Mouse (Mus musculus): ENCODE measurements around the gene Ociad1. TPM values are rescaled to one million over a fixed set of nuclear protein-coding genes. Genes with fewer than 3 reads are reported as not detected.

Gene Ociad1
- polyA plus RNA-seq, 1 experiment from 2014 or later, result 172 TPM

GRCm38 (mm10) chr5:73353519-73353918 is 60.9 kb downstream of the Ociad1 start:
- no peak overlapping the region for H3K4me3 ChIP-seq (ENCODE audit: low read depth, low read length)
- WGBS, result 73% methylated on average over 7 of the region's 7 CpGs
- DNase-seq (ENCODE audit: low spot score) (peak; percentile 29), ATAC-seq (ENCODE audit: insufficient read depth, low FRiP score, low TSS enrichment) (no peak)
- H3K9ac ChIP-seq (ENCODE audit: low read length), result no peak overlapping the region
- H3K9me3 ChIP-seq (ENCODE audit: control insufficient read depth, low read length), result no peaks in the 10 kb centered on the region
- H3K4me2 ChIP-seq (ENCODE audit: low read depth), result no peak overlapping the region
- H3K27ac ChIP-seq (ENCODE audit: low read depth, low read length), result no peak overlapping the region
- no peaks in the 10 kb centered on the region for H3K27me3 ChIP-seq (ENCODE audit: control insufficient read depth, insufficient read depth, low read length)
- no peaks in the 10 kb centered on the region for H3K36me3 ChIP-seq (ENCODE audit: control insufficient read depth, insufficient read depth, low read length)
- no peaks in the 10 kb centered on the region for H3K4me1 ChIP-seq (ENCODE audit: control insufficient read depth, insufficient read depth, low read length)

GRCm38 (mm10) chr5:73353978-73354377 is 61.4 kb downstream of the Ociad1 start:
- H3K9ac ChIP-seq (ENCODE audit: low read length), result no peak overlapping the region
- no peak overlapping the region for H3K4me2 ChIP-seq (ENCODE audit: low read depth)
- H3K27me3 ChIP-seq (ENCODE audit: control insufficient read depth, insufficient read depth, low read length), result no peaks in the 10 kb centered on the region
- no peaks in the 10 kb centered on the region for H3K4me1 ChIP-seq (ENCODE audit: control insufficient read depth, insufficient read depth, low read length)
- H3K27ac ChIP-seq (ENCODE audit: low read depth, low read length), result no peak overlapping the region
- DNase-seq (ENCODE audit: low spot score), result no peak
- WGBS, result 76% methylated on average over 3 of the region's 3 CpGs
- ATAC-seq (ENCODE audit: insufficient read depth, low FRiP score, low TSS enrichment), result no peak
- no peaks in the 10 kb centered on the region for H3K9me3 ChIP-seq (ENCODE audit: control insufficient read depth, low read length)
- no peaks in the 10 kb centered on the region for H3K36me3 ChIP-seq (ENCODE audit: control insufficient read depth, insufficient read depth, low read length)
- H3K4me3 ChIP-seq (ENCODE audit: low read depth, low read length), result no peak overlapping the region

DNA sequence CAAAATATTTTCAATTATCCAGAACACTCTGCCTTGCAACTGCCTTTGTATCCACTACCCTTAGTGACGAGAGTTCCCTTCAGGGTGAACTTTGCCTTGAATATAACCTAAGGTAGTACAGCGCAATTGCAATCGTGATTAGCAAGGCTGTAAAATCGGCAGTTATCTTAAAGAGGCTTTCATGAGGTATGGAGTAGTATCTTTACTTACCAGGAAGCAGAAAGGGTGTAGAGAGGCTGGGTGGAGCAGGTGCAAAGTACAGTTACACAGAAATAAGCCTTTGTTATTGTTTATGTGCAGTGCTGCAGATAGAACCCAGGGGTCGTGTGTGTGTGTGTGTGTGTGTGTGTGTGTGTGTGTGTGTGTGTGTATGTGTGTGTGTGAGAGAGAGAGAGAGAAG is 62.8 kb downstream of the Ociad1 start:
- Histone ChIP-seq H3K4me2 (ENCODE audit: low read depth) (no peak overlapping the region), H3K9ac (ENCODE audit: low read length) (no peak overlapping the region), H3K36me3 (ENCODE audit: control insufficient read depth, insufficient read depth, low read length) (no peaks in the 10 kb centered on the region), H3K27ac (ENCODE audit: low read depth, low read length) (no peak overlapping the region), H3K4me1 (ENCODE audit: control insufficient read depth, insufficient read depth, low read length) (no peaks in the 10 kb centered on the region), H3K9me3 (ENCODE audit: control insufficient read depth, low read length) (no peaks in the 10 kb centered on the region), H3K27me3 (ENCODE audit: control insufficient read depth, insufficient read depth, low read length) (no peaks in the 10 kb centered on the region), H3K4me3 (ENCODE audit: low read depth, low read length) (no peak overlapping the region)
- WGBS, result 76% methylated on average over 5 of the region's 5 CpGs
- ATAC-seq (ENCODE audit: insufficient read depth, low FRiP score, low TSS enrichment), result no peak
- no peak for DNase-seq (ENCODE audit: low spot score)

DNA sequence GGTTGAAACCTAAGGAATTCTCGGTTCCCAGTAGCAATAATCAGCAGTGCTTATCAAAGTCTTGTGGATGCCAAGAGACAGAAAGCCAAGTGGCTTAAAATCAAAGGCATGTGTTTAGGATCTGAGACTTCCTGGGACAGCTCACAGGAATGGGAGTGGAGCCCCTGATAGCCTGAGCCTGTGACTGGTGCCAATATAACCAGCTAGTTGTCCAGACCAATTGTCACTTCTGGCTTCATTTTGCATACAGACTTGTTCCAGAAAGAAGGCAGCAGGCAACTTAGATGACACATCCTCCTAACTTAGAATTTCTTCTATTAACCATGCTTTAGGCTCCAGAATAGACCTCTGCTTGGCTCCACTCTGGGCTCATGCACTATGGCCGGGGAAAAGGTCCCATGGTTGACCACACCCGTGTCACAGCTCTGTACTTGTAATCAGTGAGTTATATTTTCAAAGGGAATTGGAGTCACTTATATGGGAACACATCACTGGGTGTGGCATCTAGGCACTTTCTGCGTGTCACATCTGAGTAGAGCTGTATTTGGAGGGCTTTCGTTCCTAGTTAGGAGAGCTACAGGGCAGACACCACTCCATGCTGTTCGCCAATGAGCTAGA is 66.7 kb downstream of the Ociad1 start:
- Histone ChIP-seq H3K4me1 (ENCODE audit: control insufficient read depth, insufficient read depth, low read length) (no peaks in the 10 kb centered on the region), H3K36me3 (ENCODE audit: control insufficient read depth, insufficient read depth, low read length) (no peaks in the 10 kb centered on the region), H3K9ac (ENCODE audit: low read length) (no peak overlapping the region), H3K9me3 (ENCODE audit: control insufficient read depth, low read length) (no peaks in the 10 kb centered on the region), H3K27me3 (ENCODE audit: control insufficient read depth, insufficient read depth, low read length) (no peaks in the 10 kb centered on the region), H3K4me2 (ENCODE audit: low read depth) (peak overlapping the region; percentile 3; the same call in 1 of the 2 replicates), H3K4me3 (ENCODE audit: low read depth, low read length) (no peak overlapping the region), H3K27ac (ENCODE audit: low read depth, low read length) (no peak overlapping the region)
- ATAC-seq (ENCODE audit: insufficient read depth, low FRiP score, low TSS enrichment) (no peak), DNase-seq (ENCODE audit: low spot score) (no peak)
- WGBS, result 80% methylated on average over 6 of the region's 6 CpGs

DNA sequence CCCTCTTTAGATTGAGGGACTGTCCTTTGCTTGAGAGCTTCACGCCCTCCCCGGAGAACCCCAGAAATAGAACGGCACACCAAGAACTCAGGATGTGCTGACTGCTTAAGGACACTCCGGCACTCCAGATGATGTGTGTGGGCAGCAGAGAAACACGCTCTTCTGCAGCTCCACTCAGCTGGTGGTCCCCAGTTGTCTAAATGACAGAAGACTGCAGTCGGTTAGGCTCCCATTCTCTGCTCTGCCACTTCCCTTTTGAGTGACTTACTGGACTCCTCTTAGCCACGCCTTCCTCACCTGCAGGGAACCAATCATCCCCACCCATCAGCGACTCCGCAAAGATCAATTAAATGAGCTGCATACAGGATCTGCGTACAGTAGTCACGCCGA is 67.2 kb downstream of the Ociad1 start:
- no peak overlapping the region for H3K9ac ChIP-seq (ENCODE audit: low read length)
- WGBS, result 36% methylated on average over 12 of the region's 12 CpGs
- ATAC-seq (ENCODE audit: insufficient read depth, low FRiP score, low TSS enrichment) (no peak), DNase-seq (ENCODE audit: low spot score) (no peak)
- H3K4me3 ChIP-seq (ENCODE audit: low read depth, low read length), result no peak overlapping the region
- peak overlapping the region; percentile 3 for H3K4me2 ChIP-seq (ENCODE audit: low read depth)
- H3K4me1 ChIP-seq (ENCODE audit: control insufficient read depth, insufficient read depth, low read length), result no peaks in the 10 kb centered on the region
- H3K36me3 ChIP-seq (ENCODE audit: control insufficient read depth, insufficient read depth, low read length), result no peaks in the 10 kb centered on the region
- H3K27me3 ChIP-seq (ENCODE audit: control insufficient read depth, insufficient read depth, low read length), result no peaks in the 10 kb centered on the region
- H3K27ac ChIP-seq (ENCODE audit: low read depth, low read length), result no peak overlapping the region
- no peaks in the 10 kb centered on the region for H3K9me3 ChIP-seq (ENCODE audit: control insufficient read depth, low read length)

- ATAC-seq (ENCODE audit: insufficient read depth, low FRiP score, low TSS enrichment), result no peak
- H3K9me3 ChIP-seq (ENCODE audit: control insufficient read depth, low read length), result no peaks in the 10 kb centered on the region
- no peaks in the 10 kb centered on the region for H3K27me3 ChIP-seq (ENCODE audit: control insufficient read depth, insufficient read depth, low read length)
- no peak for DNase-seq (ENCODE audit: low spot score)
- no peaks in the 10 kb centered on the region for H3K36me3 ChIP-seq (ENCODE audit: control insufficient read depth, insufficient read depth, low read length)
- 34% methylated on average over 12 of the region's 12 CpGs for WGBS
- H3K4me1 ChIP-seq (ENCODE audit: control insufficient read depth, insufficient read depth, low read length), result no peaks in the 10 kb centered on the region
- H3K4me2 ChIP-seq (ENCODE audit: low read depth), result peak overlapping the region; percentile 3; the same call in 1 of the 2 replicates
- H3K27ac ChIP-seq (ENCODE audit: low read depth, low read length), result no peak overlapping the region
- H3K9ac ChIP-seq (ENCODE audit: low read length), result no peak overlapping the region
- no peak overlapping the region for H3K4me3 ChIP-seq (ENCODE audit: low read depth, low read length)
Observed at GRCm38 (mm10) chr5:73360240-73360639, 67.7 kb downstream of the Ociad1 start.

DNA sequence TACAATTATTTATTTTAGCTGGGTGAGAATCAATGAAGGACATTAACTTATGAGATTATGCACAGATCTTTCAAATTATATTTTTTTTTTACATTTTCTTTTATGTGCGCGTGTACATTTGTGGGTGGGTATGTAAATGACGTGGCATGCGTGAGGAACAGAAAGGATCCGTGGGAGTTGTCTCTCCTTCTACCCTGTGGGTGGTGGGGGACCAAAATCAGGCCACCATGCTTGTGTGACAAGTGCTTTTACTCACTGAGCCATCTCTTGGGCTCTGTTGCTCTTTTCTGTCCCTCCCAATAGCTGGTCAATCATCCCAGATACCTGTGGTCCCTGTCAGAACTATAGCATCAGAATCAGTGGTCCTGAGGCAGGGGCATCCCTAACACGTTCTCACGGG is 69.8 kb downstream of the Ociad1 start:
- Histone ChIP-seq H3K27ac (ENCODE audit: low read depth, low read length) (no peak overlapping the region), H3K9ac (ENCODE audit: low read length) (no peak overlapping the region), H3K4me3 (ENCODE audit: low read depth, low read length) (no peak overlapping the region), H3K36me3 (ENCODE audit: control insufficient read depth, insufficient read depth, low read length) (no peaks in the 10 kb centered on the region), H3K27me3 (ENCODE audit: control insufficient read depth, insufficient read depth, low read length) (no peaks in the 10 kb centered on the region), H3K4me2 (ENCODE audit: low read depth) (no peak overlapping the region), H3K4me1 (ENCODE audit: control insufficient read depth, insufficient read depth, low read length) (no peaks in the 10 kb centered on the region), H3K9me3 (ENCODE audit: control insufficient read depth, low read length) (no peaks in the 10 kb centered on the region)
- ATAC-seq (ENCODE audit: insufficient read depth, low FRiP score, low TSS enrichment), result no peak
- DNase-seq (ENCODE audit: low spot score), result no peak
- 91% methylated on average over 7 of the region's 7 CpGs for WGBS

DNA sequence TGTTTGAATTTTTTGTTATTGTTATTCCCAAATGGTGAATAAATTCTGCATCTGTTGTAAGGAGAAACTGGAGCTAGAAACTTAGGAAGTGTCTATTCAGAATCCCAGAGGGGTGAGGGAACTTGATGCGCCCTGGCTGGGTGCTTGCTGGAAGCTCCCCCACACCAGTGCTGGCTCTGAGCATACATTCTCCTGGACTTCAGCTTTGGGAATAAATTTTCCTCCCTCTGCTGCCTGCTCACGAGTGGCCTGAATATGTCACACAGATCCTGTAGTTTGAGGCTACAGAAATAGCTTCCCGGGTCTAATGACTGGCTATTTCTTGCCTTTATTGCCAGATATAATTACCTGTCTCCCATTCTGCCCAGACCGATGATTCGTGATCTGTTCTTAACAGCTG is 70.2 kb downstream of the Ociad1 start:
- H3K9ac ChIP-seq (ENCODE audit: low read length), result no peak overlapping the region
- H3K4me1 ChIP-seq (ENCODE audit: control insufficient read depth, insufficient read depth, low read length), result no peaks in the 10 kb centered on the region
- H3K27ac ChIP-seq (ENCODE audit: low read depth, low read length), result no peak overlapping the region
- no peaks in the 10 kb centered on the region for H3K9me3 ChIP-seq (ENCODE audit: control insufficient read depth, low read length)
- WGBS, result 86% methylated on average over 5 of the region's 5 CpGs
- DNase-seq (ENCODE audit: low spot score) (no peak), ATAC-seq (ENCODE audit: insufficient read depth, low FRiP score, low TSS enrichment) (no peak)
- H3K27me3 ChIP-seq (ENCODE audit: control insufficient read depth, insufficient read depth, low read length), result no peaks in the 10 kb centered on the region
- no peak overlapping the region for H3K4me3 ChIP-seq (ENCODE audit: low read depth, low read length)
- H3K4me2 ChIP-seq (ENCODE audit: low read depth), result no peak overlapping the region
- no peaks in the 10 kb centered on the region for H3K36me3 ChIP-seq (ENCODE audit: control insufficient read depth, insufficient read depth, low read length)
